Mouse (Mus musculus): ENCODE measurements around the gene Emd. TPM values are rescaled to one million over a fixed set of nuclear protein-coding genes. Genes with fewer than 3 reads are reported as not detected.

The Emd gene
- polyA plus RNA-seq, 1 experiment: 97.7 TPM

DNA sequence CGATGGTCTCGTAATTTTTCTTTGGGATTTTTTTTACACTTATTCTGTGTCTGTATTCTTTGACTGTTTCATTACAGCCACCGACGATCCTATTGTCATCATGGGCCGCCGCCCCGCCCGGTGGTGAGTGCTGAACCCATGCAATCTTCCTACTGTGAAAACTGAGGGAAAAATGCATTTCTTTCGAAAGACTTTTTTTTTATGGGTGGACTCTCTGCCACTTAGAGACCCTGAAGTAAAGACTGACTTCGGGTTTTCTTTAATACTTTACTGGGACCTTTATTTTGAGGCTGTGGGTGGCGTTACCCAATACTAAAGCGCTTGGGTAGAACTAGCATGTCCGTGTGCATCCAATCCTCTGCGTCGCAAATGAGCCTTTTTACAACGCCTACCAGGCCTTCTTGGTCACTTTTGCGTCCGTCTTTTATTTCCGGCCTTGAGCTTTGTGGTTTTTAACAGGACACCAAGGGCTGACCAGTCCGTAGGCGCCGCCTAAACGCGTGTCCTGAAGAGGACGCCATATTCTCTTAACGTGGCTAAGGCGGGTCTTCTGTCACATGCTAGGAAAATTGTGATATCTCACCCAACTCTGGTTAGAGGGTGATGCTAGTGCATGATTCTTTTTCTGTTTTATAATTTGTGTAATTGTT is 16.5 kb downstream of the Emd start:
- Histone ChIP-seq H3K4me1 (replicated peaks; ENCODE audit: control insufficient read depth, insufficient read depth, low read length) (peaks cover 3% of the 10 kb centered on the region; the same call in 1 of the 2 replicates), H3K4me3 (ENCODE audit: control insufficient read depth, insufficient read depth, low read length) (peak overlapping the region; percentile 80), H3K27ac (ENCODE audit: control insufficient read depth, insufficient read depth, low read length) (peak overlapping the region; percentile 50; the same call in 1 of the 2 replicates), H3K27me3 (ENCODE audit: control insufficient read depth, insufficient read depth, low read length) (no peaks in the 10 kb centered on the region), H3K36me3 (ENCODE audit: control insufficient read depth, insufficient read depth, low read length) (peaks cover 4% of the 10 kb centered on the region)
- TF ChIP-seq CTCF (IDR thresholded peaks at IDR 0.05; ENCODE audit: borderline replicate concordance, control insufficient read depth, extremely low read depth, insufficient read depth, low read length, poor library complexity): no peak
- DNase-seq: peak; percentile 4
- WGBS: 2% methylated on average over 27 of the region's 27 CpGs

DNA sequence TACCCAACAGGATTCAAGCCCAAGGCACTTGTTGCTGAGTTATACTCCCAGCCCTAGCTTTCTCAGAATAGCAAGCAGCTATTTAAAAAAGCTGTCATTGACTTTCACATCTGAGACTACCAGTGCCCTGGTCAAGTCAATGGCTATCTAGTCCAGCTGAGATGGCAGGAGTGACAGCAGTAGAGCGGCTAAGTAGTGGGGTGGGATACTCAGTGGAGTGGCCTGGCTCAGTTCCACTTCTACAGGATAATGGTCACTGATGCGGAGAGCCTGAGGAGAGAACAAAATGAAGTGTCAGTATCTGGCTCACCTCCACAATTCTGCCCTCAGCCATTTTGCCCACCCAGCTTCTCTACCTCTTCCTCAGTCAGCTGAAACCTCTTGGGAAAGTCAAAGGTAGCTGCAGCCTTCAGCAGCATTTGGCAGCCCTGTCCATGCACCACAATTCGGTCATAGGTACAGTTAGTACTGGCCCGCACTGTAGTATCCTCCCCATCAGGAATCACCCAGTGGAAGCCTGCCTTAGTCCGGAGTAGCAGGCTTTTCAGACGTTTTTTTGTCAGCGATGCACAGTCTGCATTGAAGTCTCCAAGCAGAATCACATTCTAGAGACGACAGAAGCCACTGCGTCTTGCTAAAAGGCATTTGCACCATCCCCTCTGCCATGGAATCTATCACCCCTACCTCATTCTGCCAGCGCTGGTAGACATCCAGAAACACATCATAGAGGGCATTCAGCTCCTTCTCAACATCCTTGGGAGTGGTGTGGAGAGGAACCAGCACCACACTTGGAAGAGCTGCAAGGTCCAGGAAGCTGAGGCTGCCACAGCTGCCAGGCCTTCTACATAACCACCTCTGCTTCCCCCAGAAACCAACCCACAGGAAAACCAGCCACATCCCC is 19.2 kb downstream of the Emd start:
- 37% methylated on average over 10 of the region's 10 CpGs for WGBS
- H3K36me3 ChIP-seq (ENCODE audit: control insufficient read depth, insufficient read depth, low read length): peaks cover 4% of the 10 kb centered on the region
- H3K4me3 ChIP-seq (ENCODE audit: control insufficient read depth, insufficient read depth, low read length): no peak overlapping the region
- H3K4me1 ChIP-seq (replicated peaks; ENCODE audit: control insufficient read depth, insufficient read depth, low read length): peaks cover 3% of the 10 kb centered on the region; the same call in 1 of the 2 replicates
- H3K27me3 ChIP-seq (ENCODE audit: control insufficient read depth, insufficient read depth, low read length): no peaks in the 10 kb centered on the region
- DNase-seq: no peak
- peak overlapping the region; percentile 38 for H3K27ac ChIP-seq (ENCODE audit: control insufficient read depth, insufficient read depth, low read length)
- no peak for TF ChIP-seq CTCF (IDR thresholded peaks at IDR 0.05; ENCODE audit: borderline replicate concordance, control insufficient read depth, extremely low read depth, insufficient read depth, low read length, poor library complexity)
- no peak for TF ChIP-seq POLR2A (IDR thresholded peaks at IDR 0.05; ENCODE audit: control insufficient read depth, extremely low read depth, insufficient read depth, low read length, poor library complexity)

DNA sequence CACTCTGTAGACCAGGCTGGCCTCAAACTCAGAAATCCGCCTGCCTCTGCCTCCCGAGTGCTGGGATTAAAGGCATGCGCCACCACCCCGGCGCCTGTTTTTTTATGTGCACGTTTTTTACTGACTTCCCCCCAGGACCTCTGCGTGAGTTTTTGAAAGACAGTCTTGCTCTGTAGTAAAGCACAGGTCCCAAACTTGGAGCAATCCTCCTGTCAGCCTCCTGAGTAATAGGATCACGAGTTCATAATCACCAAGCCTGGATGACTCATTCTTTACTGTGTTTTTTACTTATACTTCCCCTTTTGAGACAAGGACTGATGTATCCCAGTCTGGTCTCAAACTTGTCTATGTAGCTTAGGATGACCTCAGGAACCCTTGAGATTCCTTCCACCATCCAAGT is 23.4 kb downstream of the Emd start:
- 71% methylated on average over 8 of the region's 8 CpGs for WGBS
- Histone ChIP-seq H3K27me3 (ENCODE audit: control insufficient read depth, insufficient read depth, low read length) (no peaks in the 10 kb centered on the region), H3K27ac (ENCODE audit: control insufficient read depth, insufficient read depth, low read length) (no peak overlapping the region), H3K4me3 (ENCODE audit: control insufficient read depth, insufficient read depth, low read length) (no peak overlapping the region), H3K36me3 (ENCODE audit: control insufficient read depth, insufficient read depth, low read length) (no peaks in the 10 kb centered on the region; the same call in 1 of the 2 replicates), H3K4me1 (replicated peaks; ENCODE audit: control insufficient read depth, insufficient read depth, low read length) (peaks cover 5% of the 10 kb centered on the region)
- DNase-seq: no peak
- TF ChIP-seq POLR2A (IDR thresholded peaks at IDR 0.05; ENCODE audit: control insufficient read depth, extremely low read depth, insufficient read depth, low read length, poor library complexity) (no peak), CTCF (IDR thresholded peaks at IDR 0.05; ENCODE audit: borderline replicate concordance, control insufficient read depth, extremely low read depth, insufficient read depth, low read length, poor library complexity) (no peak)

DNA sequence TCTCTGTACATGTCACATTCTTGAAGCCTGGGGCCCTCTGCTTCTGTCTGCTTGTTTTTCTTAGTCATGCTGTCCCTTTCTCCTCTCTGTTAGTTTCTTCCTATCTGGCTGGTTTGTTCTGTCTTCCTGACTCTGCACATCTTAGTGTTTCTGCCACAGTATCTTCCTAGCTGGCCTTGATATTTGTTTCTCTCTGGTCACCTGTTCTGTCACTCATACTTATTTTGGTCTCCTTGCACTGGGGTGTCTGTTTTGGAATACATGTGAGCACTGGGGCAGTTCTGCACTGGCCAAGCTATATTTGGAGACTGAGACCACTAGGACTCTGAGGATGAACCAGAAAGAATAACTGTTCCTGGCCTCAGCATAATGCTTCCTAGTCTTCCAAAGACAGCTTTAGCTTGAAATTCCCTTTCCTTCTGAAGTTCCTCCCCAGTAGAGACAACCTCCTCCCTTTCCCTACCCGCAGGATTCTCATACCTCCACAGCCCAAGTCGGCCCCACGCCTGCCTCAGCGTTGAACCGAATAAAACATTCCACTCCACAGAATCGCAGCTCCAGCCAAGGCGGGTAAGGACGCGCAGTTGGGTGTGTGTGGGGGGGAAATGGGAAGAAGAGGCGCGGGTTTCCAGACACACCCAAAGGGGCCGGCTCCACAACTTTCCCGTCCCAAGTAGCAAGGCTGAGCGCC is 26.7 kb downstream of the Emd start:
- Histone ChIP-seq H3K27me3 (ENCODE audit: control insufficient read depth, insufficient read depth, low read length) (no peaks in the 10 kb centered on the region), H3K4me1 (replicated peaks; ENCODE audit: control insufficient read depth, insufficient read depth, low read length) (peaks cover 10% of the 10 kb centered on the region), H3K36me3 (ENCODE audit: control insufficient read depth, insufficient read depth, low read length) (no peaks in the 10 kb centered on the region), H3K4me3 (ENCODE audit: control insufficient read depth, insufficient read depth, low read length) (peak overlapping the region; percentile 97), H3K27ac (ENCODE audit: control insufficient read depth, insufficient read depth, low read length) (peak overlapping the region; percentile 93)
- no peak for DNase-seq
- WGBS: 0% methylated on average over 14 of the region's 14 CpGs
- TF ChIP-seq POLR2A (IDR thresholded peaks at IDR 0.05; ENCODE audit: control insufficient read depth, extremely low read depth, insufficient read depth, low read length, poor library complexity): no peak
- no peak for TF ChIP-seq CTCF (IDR thresholded peaks at IDR 0.05; ENCODE audit: borderline replicate concordance, control insufficient read depth, extremely low read depth, insufficient read depth, low read length, poor library complexity)

DNA sequence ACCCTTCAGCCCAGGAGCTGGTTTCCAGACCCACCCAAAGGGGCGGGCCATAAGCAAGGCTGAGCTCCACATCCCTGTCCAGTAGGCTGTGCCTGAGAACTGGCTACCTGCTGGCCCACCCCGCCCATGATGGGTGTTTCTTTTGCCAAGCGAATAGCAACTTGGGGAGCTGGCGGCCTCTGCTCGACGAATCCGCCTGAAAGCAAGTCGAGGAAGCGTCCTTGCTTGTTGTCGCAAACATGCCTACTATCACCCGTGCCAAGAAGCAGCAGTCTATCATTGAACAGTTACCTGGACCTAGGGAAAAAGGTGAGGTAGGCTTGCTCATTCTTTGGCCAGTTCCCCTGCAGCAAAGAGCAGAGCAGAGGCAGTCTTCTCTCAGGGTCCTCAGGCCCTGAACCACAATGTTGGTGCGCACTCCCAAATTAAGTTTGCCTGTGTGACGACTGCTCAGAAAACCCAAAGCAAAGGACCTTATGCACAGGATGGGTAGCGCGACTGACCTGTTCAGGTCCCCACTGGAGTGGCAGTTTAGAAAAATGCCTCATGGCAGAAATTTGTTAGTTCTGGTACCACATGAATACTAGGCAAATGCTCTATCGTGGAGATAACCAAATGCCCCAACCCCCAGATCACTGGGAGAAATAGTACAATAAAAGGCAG is 27.4 kb downstream of the Emd start, which contains the start of the genes Taz and Dnase1l1:
Taz (plus strand) TSS at position 181 of the 663 bp plus-strand sequence.
Dnase1l1 (minus strand) TSS at position 606 of the 663 bp plus-strand sequence.
- peak within 1 kb of the TSS; percentile 97 for H3K4me3 ChIP-seq (ENCODE audit: control insufficient read depth, insufficient read depth, low read length)
- TF ChIP-seq POLR2A (IDR thresholded peaks at IDR 0.05; ENCODE audit: control insufficient read depth, extremely low read depth, insufficient read depth, low read length, poor library complexity) (no peak), CTCF (IDR thresholded peaks at IDR 0.05; ENCODE audit: borderline replicate concordance, control insufficient read depth, extremely low read depth, insufficient read depth, low read length, poor library complexity) (no peak)
- H3K4me1 ChIP-seq (replicated peaks; ENCODE audit: control insufficient read depth, insufficient read depth, low read length): peaks cover 10% of the 10 kb centered on the region
- WGBS: 1% methylated on average over 16 of the region's 16 CpGs
- peak; percentile 43 for DNase-seq
- peak within 1 kb of the TSS; percentile 93 for H3K27ac ChIP-seq (ENCODE audit: control insufficient read depth, insufficient read depth, low read length)
- H3K27me3 ChIP-seq (ENCODE audit: control insufficient read depth, insufficient read depth, low read length): no peaks in the 10 kb centered on the region
- H3K36me3 ChIP-seq (ENCODE audit: control insufficient read depth, insufficient read depth, low read length): no peaks in the 10 kb centered on the region
